Mouse (Mus musculus): Measurements from ENCODE around the gene Ccnt1.

Ccnt1 gene

GRCm38 (mm10) chr15:98570873-98571538 lies at the start of gene Ccnt1, which contains the start of gene 4930415O20Rik:
Ccnt1 (minus strand) TSS chr15:98570923.
4930415O20Rik (plus strand) TSS chr15:98571004.
- no peak for DNase-seq (ENCODE audit: low spot score in 2 of 2)

GRCm38 (mm10) chr15:98617176-98617537 lies 46.4 kb upstream of the Ccnt1 start:
- peak in 1 of 2 experiments; percentile 81 for DNase-seq (ENCODE audit: low spot score in 2 of 2)

- DNase-seq (ENCODE audit: low spot score in 2 of 2): no peak
Measured at GRCm38 (mm10) chr15:98616362-98617175, 45.8 kb upstream of the Ccnt1 start.

- DNase-seq (ENCODE audit: low spot score in 2 of 2): no peak
Measured at GRCm38 (mm10) chr15:98615751-98616150, 45.0 kb upstream of the Ccnt1 start.

- DNase-seq (ENCODE audit: low spot score in 2 of 2): no peak
Measured at GRCm38 (mm10) chr15:98614971-98615370, 44.2 kb upstream of the Ccnt1 start.

GRCm38 (mm10) chr15:98614551-98614950 lies 43.8 kb upstream of the Ccnt1 start:
- no peak for DNase-seq (ENCODE audit: low spot score in 2 of 2)

GRCm38 (mm10) chr15:98612229-98612628 lies 41.5 kb upstream of the Ccnt1 start:
- DNase-seq (ENCODE audit: low spot score in 2 of 2): no peak

- no peak for DNase-seq (ENCODE audit: low spot score in 2 of 2)
Measured at GRCm38 (mm10) chr15:98610131-98610633, 39.5 kb upstream of the Ccnt1 start.

GRCm38 (mm10) chr15:98609331-98610130 lies 38.8 kb upstream of the Ccnt1 start, which contains the start of gene Adcy6:
Adcy6 (minus strand) TSS chr15:98610076.
- peak; percentile 67 to 74 for DNase-seq (ENCODE audit: low spot score in 2 of 2)

GRCm38 (mm10) chr15:98608784-98609250 lies 38.1 kb upstream of the Ccnt1 start:
- no peak for DNase-seq (ENCODE audit: low spot score in 2 of 2)

GRCm38 (mm10) chr15:98608058-98608783 lies 37.5 kb upstream of the Ccnt1 start:
- DNase-seq (ENCODE audit: low spot score in 2 of 2): no peak

- DNase-seq (ENCODE audit: low spot score in 2 of 2): no peak
Measured at GRCm38 (mm10) chr15:98607557-98607956, 36.8 kb upstream of the Ccnt1 start.

GRCm38 (mm10) chr15:98606739-98607138 lies 36.0 kb upstream of the Ccnt1 start:
- no peak for DNase-seq (ENCODE audit: low spot score in 2 of 2)

- DNase-seq (ENCODE audit: low spot score in 2 of 2): no peak
Measured at GRCm38 (mm10) chr15:98606051-98606536, 35.4 kb upstream of the Ccnt1 start.

- DNase-seq (ENCODE audit: low spot score in 2 of 2): no peak
Measured at GRCm38 (mm10) chr15:98604041-98604575, 33.4 kb upstream of the Ccnt1 start.

- DNase-seq (ENCODE audit: low spot score in 2 of 2): no peak
Measured at GRCm38 (mm10) chr15:98602921-98603458, 32.3 kb upstream of the Ccnt1 start.

- DNase-seq (ENCODE audit: low spot score in 2 of 2): no peak
Measured at GRCm38 (mm10) chr15:98602191-98602881, 31.6 kb upstream of the Ccnt1 start.

- no peak for DNase-seq (ENCODE audit: low spot score in 2 of 2)
Measured at GRCm38 (mm10) chr15:98601832-98602190, 31.1 kb upstream of the Ccnt1 start.

GRCm38 (mm10) chr15:98600036-98600709 lies 29.4 kb upstream of the Ccnt1 start:
- DNase-seq (ENCODE audit: low spot score in 2 of 2): no peak
